Mouse (Mus musculus) common myeloid progenitor, adult 5-6 weeks (primary cell): ENCODE measurements around the gene Dusp1. TPM values are rescaled to one million over a fixed set of nuclear protein-coding genes. Genes with fewer than 3 reads are reported as not detected.

ENCODE experiments used
- ATAC-seq: replicated peaks from 2 replicates; pipeline ENCODE4 v1.8.0; 2016; ENCODE audit warnings: low read depth, mild to moderate bottlenecking, moderate TSS enrichment, inconsistent platforms; ENCODE audit not compliant: poor library complexity, severe bottlenecking
- total RNA-seq: library from RNA; stranded (forward); fragments of 200-1000, 187-1606 nt; gene quantifications from 2 replicates; pipeline ENCODE4 v1.2.3, GENCODE M21; 2017

Gene Dusp1
- total RNA-seq, 1 experiment from 2014 or later: 84.6 TPM

- no peak for ATAC-seq
Measured at GRCm38 (mm10) chr17:26506997-26507871, 54.7 kb downstream of the Dusp1 start.

- no peak for ATAC-seq
Measured at GRCm38 (mm10) chr17:26506031-26506641, 55.8 kb downstream of the Dusp1 start.

GRCm38 (mm10) chr17:26505181-26505581, 56.7 kb downstream of the Dusp1 start:
- no peak for ATAC-seq

GRCm38 (mm10) chr17:26503981-26504671, 57.8 kb downstream of the Dusp1 start:
- ATAC-seq: no peak

GRCm38 (mm10) chr17:26502808-26503671, 58.9 kb downstream of the Dusp1 start:
- ATAC-seq: peak; percentile 67

GRCm38 (mm10) chr17:26501826-26502225, 60.1 kb downstream of the Dusp1 start:
- no peak for ATAC-seq

GRCm38 (mm10) chr17:26498626-26499025, 63.3 kb downstream of the Dusp1 start:
- ATAC-seq: no peak

- ATAC-seq: peak; percentile 86
Measured at GRCm38 (mm10) chr17:26497416-26497923, 64.5 kb downstream of the Dusp1 start.

- no peak for ATAC-seq
Measured at GRCm38 (mm10) chr17:26494642-26495468, 67.1 kb downstream of the Dusp1 start.

- ATAC-seq: no peak
Measured at GRCm38 (mm10) chr17:26492246-26492645, 69.7 kb downstream of the Dusp1 start.

- ATAC-seq: no peak
Measured at GRCm38 (mm10) chr17:26490910-26491309, 71.0 kb downstream of the Dusp1 start.

- no peak for ATAC-seq
Measured at GRCm38 (mm10) chr17:26490072-26490471, 71.9 kb downstream of the Dusp1 start.

- ATAC-seq: no peak
Measured at GRCm38 (mm10) chr17:26488711-26489403, 73.1 kb downstream of the Dusp1 start.

GRCm38 (mm10) chr17:26487917-26488316, 74.0 kb downstream of the Dusp1 start:
- no peak for ATAC-seq

GRCm38 (mm10) chr17:26487266-26487665, 74.7 kb downstream of the Dusp1 start:
- no peak for ATAC-seq

GRCm38 (mm10) chr17:26484626-26485421, 77.1 kb downstream of the Dusp1 start:
- no peak for ATAC-seq

GRCm38 (mm10) chr17:26480956-26481355, 81.0 kb downstream of the Dusp1 start:
- no peak for ATAC-seq

- ATAC-seq: no peak
Measured at GRCm38 (mm10) chr17:26479619-26480018, 82.3 kb downstream of the Dusp1 start.
